Mouse (Mus musculus): ENCODE measurements around the gene Plcl1. TPM values are rescaled to one million over a fixed set of nuclear protein-coding genes. Genes with fewer than 3 reads are reported as not detected.

The Plcl1 gene
- polyA plus RNA-seq, 1 experiment from 2014 or later = 3.1 TPM

DNA sequence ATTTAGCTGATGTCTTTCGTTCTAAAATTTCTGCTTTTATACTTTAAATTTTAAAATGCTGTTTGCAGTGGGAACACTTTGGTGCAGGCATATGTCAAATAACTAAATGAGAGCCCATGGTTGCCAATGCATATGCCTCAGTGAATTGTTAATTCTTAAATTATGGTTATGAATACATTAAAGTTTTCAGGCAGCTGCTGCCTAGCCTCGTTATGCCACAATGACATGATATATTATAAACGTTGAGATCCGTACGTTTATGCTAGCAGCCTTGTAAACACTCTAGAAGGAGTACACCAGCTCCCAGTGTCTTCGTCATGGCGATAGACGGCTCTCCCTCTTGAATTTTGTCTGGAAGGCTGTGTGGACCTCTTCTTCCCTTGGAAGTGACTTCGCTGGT, 154.3 kb downstream of the Plcl1 start:
- H3K27ac ChIP-seq (ENCODE audit: low read depth, low read length) = no peak overlapping the region
- 81% methylated on average over 9 of the region's 9 CpGs for WGBS
- no peaks in the 10 kb centered on the region for H3K36me3 ChIP-seq (ENCODE audit: control insufficient read depth, insufficient read depth, low read length)
- H3K4me1 ChIP-seq (ENCODE audit: control insufficient read depth, insufficient read depth, low read length) = no peaks in the 10 kb centered on the region
- DNase-seq (ENCODE audit: low spot score) (no peak), ATAC-seq (ENCODE audit: insufficient read depth, low FRiP score, low TSS enrichment) (no peak)
- H3K9ac ChIP-seq (ENCODE audit: low read length) = no peak overlapping the region
- no peaks in the 10 kb centered on the region for H3K9me3 ChIP-seq (ENCODE audit: control insufficient read depth, low read length)
- H3K4me3 ChIP-seq (ENCODE audit: low read depth, low read length) = no peak overlapping the region
- no peaks in the 10 kb centered on the region for H3K27me3 ChIP-seq (ENCODE audit: control insufficient read depth, insufficient read depth, low read length)
- H3K4me2 ChIP-seq (ENCODE audit: low read depth) = no peak overlapping the region

DNA sequence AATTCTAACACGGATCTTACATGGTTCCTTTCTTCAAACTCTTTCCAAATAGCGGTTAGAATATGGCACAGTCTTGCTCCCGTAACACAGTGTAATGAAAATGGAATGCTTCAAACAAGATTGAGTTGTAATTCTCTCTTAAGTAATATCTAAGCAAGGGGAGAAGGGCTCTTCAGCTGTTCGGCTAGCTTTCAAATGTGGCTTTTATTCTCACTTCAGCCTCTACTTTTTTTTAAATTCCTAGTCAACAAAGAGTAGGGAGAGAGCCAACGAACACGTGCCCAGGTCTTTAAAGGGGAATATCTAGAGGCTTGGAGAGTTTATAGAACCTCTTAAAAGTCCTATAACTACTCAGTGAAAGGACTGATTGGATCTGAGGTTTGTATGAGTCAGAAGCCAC, 160.2 kb downstream of the Plcl1 start:
- Histone ChIP-seq H3K27me3 (ENCODE audit: control insufficient read depth, insufficient read depth, low read length) (no peaks in the 10 kb centered on the region), H3K36me3 (ENCODE audit: control insufficient read depth, insufficient read depth, low read length) (no peaks in the 10 kb centered on the region), H3K4me3 (ENCODE audit: low read depth, low read length) (no peak overlapping the region), H3K27ac (ENCODE audit: low read depth, low read length) (no peak overlapping the region), H3K4me2 (ENCODE audit: low read depth) (no peak overlapping the region), H3K9ac (ENCODE audit: low read length) (no peak overlapping the region), H3K9me3 (ENCODE audit: control insufficient read depth, low read length) (no peaks in the 10 kb centered on the region), H3K4me1 (ENCODE audit: control insufficient read depth, insufficient read depth, low read length) (no peaks in the 10 kb centered on the region)
- ATAC-seq (ENCODE audit: insufficient read depth, low FRiP score, low TSS enrichment) (no peak), DNase-seq (ENCODE audit: low spot score) (no peak)
- WGBS = 83% methylated on average over 6 of the region's 6 CpGs

DNA sequence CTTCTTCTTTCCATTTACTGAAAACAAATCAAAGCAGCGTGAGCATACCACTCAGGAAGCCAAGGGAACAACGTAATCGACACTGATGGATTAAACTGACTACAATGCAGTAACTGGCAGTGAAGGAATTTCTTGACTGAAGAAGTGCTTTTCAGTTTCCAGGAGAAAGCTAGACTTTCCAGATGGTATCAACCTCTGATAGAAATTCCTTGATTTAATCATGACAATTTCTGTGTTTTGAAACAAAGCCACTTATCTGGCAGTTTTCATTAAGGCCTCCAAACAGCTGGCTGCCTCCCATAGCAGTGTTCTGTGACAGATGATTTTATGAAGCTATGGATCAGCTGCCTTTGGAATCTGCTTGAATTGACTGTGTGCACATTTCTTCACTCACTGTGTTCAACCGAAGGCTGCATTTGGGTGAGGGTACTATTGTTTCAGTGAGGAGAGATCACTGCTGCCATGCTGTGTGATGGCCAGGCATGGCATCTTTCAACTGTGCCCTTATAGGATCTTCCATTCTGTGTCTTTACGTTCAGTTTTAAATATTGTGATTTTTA, 162.2 kb downstream of the Plcl1 start:
- 71% methylated on average over 5 of the region's 5 CpGs for WGBS
- DNase-seq (ENCODE audit: low spot score) (no peak), ATAC-seq (ENCODE audit: insufficient read depth, low FRiP score, low TSS enrichment) (no peak)
- no peak overlapping the region for H3K4me2 ChIP-seq (ENCODE audit: low read depth)
- H3K27me3 ChIP-seq (ENCODE audit: control insufficient read depth, insufficient read depth, low read length) = no peaks in the 10 kb centered on the region
- H3K27ac ChIP-seq (ENCODE audit: low read depth, low read length) = no peak overlapping the region
- no peak overlapping the region for H3K9ac ChIP-seq (ENCODE audit: low read length)
- no peaks in the 10 kb centered on the region for H3K9me3 ChIP-seq (ENCODE audit: control insufficient read depth, low read length)
- no peaks in the 10 kb centered on the region for H3K36me3 ChIP-seq (ENCODE audit: control insufficient read depth, insufficient read depth, low read length)
- no peak overlapping the region for H3K4me3 ChIP-seq (ENCODE audit: low read depth, low read length)
- H3K4me1 ChIP-seq (ENCODE audit: control insufficient read depth, insufficient read depth, low read length) = no peaks in the 10 kb centered on the region

DNA sequence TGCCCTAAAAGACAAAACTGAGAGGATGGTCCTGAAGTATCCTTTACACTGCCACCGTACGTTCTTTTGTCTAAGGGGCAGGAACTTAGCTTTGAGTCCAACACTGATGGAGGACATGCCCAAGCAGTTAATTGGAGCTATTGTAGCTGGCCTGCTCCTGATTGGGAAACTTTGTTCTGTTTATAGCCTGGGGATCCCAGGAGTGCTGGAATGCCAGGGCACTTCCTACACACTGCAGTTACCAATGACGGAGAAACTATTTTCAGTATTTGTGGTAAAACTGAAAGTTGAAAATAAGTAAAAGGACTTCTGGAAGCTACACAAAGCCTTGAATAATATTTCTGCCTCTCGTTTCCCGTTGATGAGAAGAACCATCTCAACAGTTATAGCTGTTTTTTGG, 164.5 kb downstream of the Plcl1 start:
- Histone ChIP-seq H3K27ac (ENCODE audit: low read depth, low read length) (no peak overlapping the region), H3K36me3 (ENCODE audit: control insufficient read depth, insufficient read depth, low read length) (no peaks in the 10 kb centered on the region), H3K4me2 (ENCODE audit: low read depth) (no peak overlapping the region), H3K9me3 (ENCODE audit: control insufficient read depth, low read length) (no peaks in the 10 kb centered on the region), H3K27me3 (ENCODE audit: control insufficient read depth, insufficient read depth, low read length) (no peaks in the 10 kb centered on the region), H3K4me1 (ENCODE audit: control insufficient read depth, insufficient read depth, low read length) (no peaks in the 10 kb centered on the region), H3K4me3 (ENCODE audit: low read depth, low read length) (no peak overlapping the region), H3K9ac (ENCODE audit: low read length) (no peak overlapping the region)
- WGBS = 71% methylated on average over 5 of the region's 5 CpGs
- ATAC-seq (ENCODE audit: insufficient read depth, low FRiP score, low TSS enrichment) (no peak), DNase-seq (ENCODE audit: low spot score) (no peak)

DNA sequence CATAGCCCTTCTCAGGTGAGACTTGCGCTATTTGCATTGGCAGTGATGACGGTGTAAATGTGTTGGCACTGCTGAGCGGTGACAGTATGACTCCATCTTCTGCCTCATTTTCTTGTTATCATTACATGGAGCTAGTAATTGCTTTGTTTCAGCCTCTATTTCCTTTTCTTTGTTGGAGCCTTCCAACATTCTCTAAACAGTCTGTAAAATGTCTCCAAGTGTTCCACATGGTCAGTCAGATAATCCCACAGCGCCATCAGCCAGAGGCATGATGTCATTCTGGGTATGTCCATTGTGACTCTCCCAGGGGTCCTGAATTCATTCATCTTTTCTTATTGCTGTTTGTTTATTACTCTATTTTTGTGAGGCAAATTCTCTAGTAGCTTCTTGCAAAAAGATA, 165.7 kb downstream of the Plcl1 start:
- no peak overlapping the region for H3K27ac ChIP-seq (ENCODE audit: low read depth, low read length)
- no peak overlapping the region for H3K4me3 ChIP-seq (ENCODE audit: low read depth, low read length)
- no peak overlapping the region for H3K9ac ChIP-seq (ENCODE audit: low read length)
- no peaks in the 10 kb centered on the region for H3K27me3 ChIP-seq (ENCODE audit: control insufficient read depth, insufficient read depth, low read length)
- H3K4me2 ChIP-seq (ENCODE audit: low read depth) = no peak overlapping the region
- no peaks in the 10 kb centered on the region for H3K4me1 ChIP-seq (ENCODE audit: control insufficient read depth, insufficient read depth, low read length)
- H3K9me3 ChIP-seq (ENCODE audit: control insufficient read depth, low read length) = no peaks in the 10 kb centered on the region
- DNase-seq (ENCODE audit: low spot score) (no peak), ATAC-seq (ENCODE audit: insufficient read depth, low FRiP score, low TSS enrichment) (no peak)
- WGBS = 95% methylated on average over 4 of the region's 4 CpGs
- H3K36me3 ChIP-seq (ENCODE audit: control insufficient read depth, insufficient read depth, low read length) = no peaks in the 10 kb centered on the region

DNA sequence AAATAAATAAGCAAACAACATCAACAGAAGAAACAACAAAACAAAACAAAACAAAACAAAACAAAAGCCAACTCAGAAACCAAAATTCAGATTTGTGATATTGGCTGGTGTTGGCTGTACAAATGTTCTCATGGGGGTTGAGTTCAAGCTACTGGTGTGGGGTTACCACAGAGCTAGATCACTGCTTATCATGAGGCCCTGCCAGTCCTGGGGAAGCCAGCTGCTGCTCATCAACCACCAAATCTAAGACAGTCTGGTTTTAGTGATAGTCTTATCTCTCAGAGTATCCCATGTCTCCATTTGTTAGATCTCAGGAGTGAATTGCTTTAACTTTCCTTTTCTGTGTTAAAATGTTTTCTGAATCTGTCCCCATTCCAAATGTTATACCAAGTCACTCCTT, 166.5 kb downstream of the Plcl1 start:
- no peaks in the 10 kb centered on the region for H3K36me3 ChIP-seq (ENCODE audit: control insufficient read depth, insufficient read depth, low read length)
- DNase-seq (ENCODE audit: low spot score) = no peak
- H3K4me3 ChIP-seq (ENCODE audit: low read depth, low read length) = no peak overlapping the region
- H3K4me2 ChIP-seq (ENCODE audit: low read depth) = no peak overlapping the region
- H3K4me1 ChIP-seq (ENCODE audit: control insufficient read depth, insufficient read depth, low read length) = no peaks in the 10 kb centered on the region
- no peak for ATAC-seq (ENCODE audit: insufficient read depth, low FRiP score, low TSS enrichment)
- no peak overlapping the region for H3K27ac ChIP-seq (ENCODE audit: low read depth, low read length)
- H3K9me3 ChIP-seq (ENCODE audit: control insufficient read depth, low read length) = no peaks in the 10 kb centered on the region
- no peak overlapping the region for H3K9ac ChIP-seq (ENCODE audit: low read length)
- no peaks in the 10 kb centered on the region for H3K27me3 ChIP-seq (ENCODE audit: control insufficient read depth, insufficient read depth, low read length)

DNA sequence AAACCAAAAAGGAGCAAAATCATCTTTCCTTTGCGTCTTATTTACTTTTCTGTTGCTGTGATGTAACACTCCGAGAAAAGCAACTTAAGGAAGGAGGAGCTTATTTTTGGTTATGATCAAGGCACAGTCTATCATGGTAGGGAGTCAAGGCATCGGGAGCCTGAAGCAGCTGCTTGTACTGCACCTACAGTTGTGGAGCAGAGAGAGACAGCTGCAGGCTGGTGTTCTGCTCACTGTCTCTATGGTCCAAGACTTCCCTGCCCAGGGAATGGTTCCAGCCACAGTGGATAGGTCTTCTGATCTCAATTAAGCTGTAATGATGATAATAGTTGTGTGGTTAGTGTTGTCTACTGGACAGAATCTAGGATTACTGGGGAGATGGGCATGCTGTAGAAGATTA, 166.9 kb downstream of the Plcl1 start:
- ATAC-seq (ENCODE audit: insufficient read depth, low FRiP score, low TSS enrichment) (no peak), DNase-seq (ENCODE audit: low spot score) (no peak)
- no peak overlapping the region for H3K9ac ChIP-seq (ENCODE audit: low read length)
- no peaks in the 10 kb centered on the region for H3K4me1 ChIP-seq (ENCODE audit: control insufficient read depth, insufficient read depth, low read length)
- no peak overlapping the region for H3K27ac ChIP-seq (ENCODE audit: low read depth, low read length)
- H3K27me3 ChIP-seq (ENCODE audit: control insufficient read depth, insufficient read depth, low read length) = no peaks in the 10 kb centered on the region
- H3K9me3 ChIP-seq (ENCODE audit: control insufficient read depth, low read length) = no peaks in the 10 kb centered on the region
- H3K36me3 ChIP-seq (ENCODE audit: control insufficient read depth, insufficient read depth, low read length) = no peaks in the 10 kb centered on the region
- H3K4me2 ChIP-seq (ENCODE audit: low read depth) = no peak overlapping the region
- H3K4me3 ChIP-seq (ENCODE audit: low read depth, low read length) = no peak overlapping the region
- WGBS = 91% methylated on average over 3 of the region's 3 CpGs

DNA sequence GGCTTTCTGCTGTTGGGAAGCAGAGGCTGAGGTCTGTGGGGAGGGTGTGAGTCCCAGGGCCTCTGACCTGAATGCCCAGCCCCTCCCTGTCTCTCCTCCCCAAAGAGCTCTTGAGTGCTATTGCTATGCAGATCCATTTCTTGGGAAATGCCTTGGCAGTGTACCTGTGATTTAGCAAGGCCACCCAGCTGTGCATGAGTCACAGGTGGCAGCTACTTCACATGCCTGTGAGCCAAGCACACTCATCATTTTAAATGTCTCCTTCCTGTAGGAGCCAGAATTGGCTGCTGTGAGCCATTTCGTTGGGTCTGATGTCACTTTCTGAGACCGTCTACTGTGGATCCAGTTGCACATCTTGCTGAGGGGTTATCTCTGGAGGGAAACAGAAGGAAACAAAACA, 170.2 kb downstream of the Plcl1 start:
- 44% methylated on average over 2 of the region's 2 CpGs for WGBS
- no peaks in the 10 kb centered on the region for H3K9me3 ChIP-seq (ENCODE audit: control insufficient read depth, low read length)
- H3K4me1 ChIP-seq (ENCODE audit: control insufficient read depth, insufficient read depth, low read length) = no peaks in the 10 kb centered on the region
- H3K36me3 ChIP-seq (ENCODE audit: control insufficient read depth, insufficient read depth, low read length) = no peaks in the 10 kb centered on the region
- H3K4me3 ChIP-seq (ENCODE audit: low read depth, low read length) = no peak overlapping the region
- H3K27ac ChIP-seq (ENCODE audit: low read depth, low read length) = no peak overlapping the region
- no peak for ATAC-seq (ENCODE audit: insufficient read depth, low FRiP score, low TSS enrichment)
- DNase-seq (ENCODE audit: low spot score) = no peak
- no peak overlapping the region for H3K4me2 ChIP-seq (ENCODE audit: low read depth)
- H3K27me3 ChIP-seq (ENCODE audit: control insufficient read depth, insufficient read depth, low read length) = no peaks in the 10 kb centered on the region
- no peak overlapping the region for H3K9ac ChIP-seq (ENCODE audit: low read length)

DNA sequence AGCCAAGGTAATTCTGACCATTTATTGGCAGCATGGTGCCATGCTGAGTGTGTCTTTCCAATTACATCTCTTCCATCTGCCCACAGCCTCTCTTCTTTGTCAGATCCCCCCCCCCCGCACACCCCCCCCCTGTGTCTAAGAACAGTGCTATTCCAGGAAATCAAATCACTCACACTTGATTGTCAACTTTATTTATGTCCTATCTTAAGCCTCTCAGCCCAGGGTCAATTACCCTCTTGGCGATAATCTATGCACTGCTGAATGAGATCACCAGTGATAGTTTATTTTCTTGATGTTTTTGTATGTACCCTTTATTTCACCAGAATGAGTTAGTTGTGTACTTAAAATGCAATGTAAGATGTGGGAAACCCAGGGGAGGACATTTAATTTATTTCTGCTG, 176.0 kb downstream of the Plcl1 start:
- peak; percentile 61; the same call in 1 of the 2 replicates for ATAC-seq (ENCODE audit: insufficient read depth, low FRiP score, low TSS enrichment)

More for the DNA sequence above, 176.0 kb downstream of the Plcl1 start:
- H3K27ac ChIP-seq (ENCODE audit: low read depth, low read length) = no peak overlapping the region
- DNase-seq (ENCODE audit: low spot score) = no peak
- no peak overlapping the region for H3K9ac ChIP-seq (ENCODE audit: low read length)
- H3K4me3 ChIP-seq (ENCODE audit: low read depth, low read length) = no peak overlapping the region
- no peaks in the 10 kb centered on the region for H3K27me3 ChIP-seq (ENCODE audit: control insufficient read depth, insufficient read depth, low read length)
- H3K36me3 ChIP-seq (ENCODE audit: control insufficient read depth, insufficient read depth, low read length) = no peaks in the 10 kb centered on the region
- H3K4me2 ChIP-seq (ENCODE audit: low read depth) = no peak overlapping the region
- no peaks in the 10 kb centered on the region for H3K4me1 ChIP-seq (ENCODE audit: control insufficient read depth, insufficient read depth, low read length)
- no peaks in the 10 kb centered on the region for H3K9me3 ChIP-seq (ENCODE audit: control insufficient read depth, low read length)
- WGBS = 69% methylated on average over 2 of the region's 2 CpGs

Measured in neural tube, embryonic 11.5 days (tissue).